Mouse (Mus musculus) liver, embryonic 14.5 days (tissue): ENCODE data around the gene Metap1d. TPM values are rescaled to one million over a fixed set of nuclear protein-coding genes. Genes with fewer than 3 reads are reported as not detected.

Experiments used
- ATAC-seq: fragments of 200-750 bp; cut with Nextera tagmentation; 2 replicates; pipeline ENCODE4 v1.8.0; 2017; ENCODE audit warnings: moderate number of reproducible peaks, mild to moderate bottlenecking, moderate library complexity; ENCODE audit not compliant: insufficient read depth
- DNase-seq, 3 experiments: peaks; one replicate each; pipeline ENCODE4 v3.0.0-alpha.2; 2012 to 2013; ENCODE audit warnings: low read depth in 3 of 3, low spot score in 3 of 3
- H3K27ac ChIP-seq: fragments of 300-500 bp; sonication (generic); 2 replicates; pipeline ENCODE4 v1.5.1; 2014; ENCODE audit warnings: moderate library complexity, mild to moderate bottlenecking, control low read depth, inconsistent platforms
- H3K27me3 ChIP-seq: fragments of 300-500 bp; sonication (generic); 2 replicates; pipeline ENCODE4 v1.6.1; 2014; ENCODE audit warnings: mild to moderate bottlenecking, low read length, moderate library complexity; ENCODE audit not compliant: control insufficient read depth, insufficient read depth
- H3K36me3 ChIP-seq: fragments of 300-500 bp; sonication (generic); replicated peaks from 2 replicates; pipeline ENCODE4 v1.6.1; 2014; ENCODE audit warnings: low read depth; ENCODE audit not compliant: control insufficient read depth, insufficient read depth
- H3K4me1 ChIP-seq, 2 experiments: fragments of 200-500 bp in 1 of 2; fragments of 300-500 bp in 1 of 2; sonication (generic) in 1 of 2; replicated peaks; 2 replicates each; pipeline ENCODE4 v1.6.1; 2012 to 2014; ENCODE audit warnings: antibody characterized with exemption in 1 of 2, inconsistent platforms in 1 of 2, low read length in 1 of 2; ENCODE audit not compliant: control insufficient read depth in 2 of 2, insufficient read depth in 2 of 2
- H3K4me2 ChIP-seq: fragments of 300-500 bp; sonication (generic); 2 replicates; pipeline ENCODE4 v1.6.1; 2014; ENCODE audit warnings: low read depth, mild to moderate bottlenecking, control low read depth, moderate library complexity
- H3K4me3 ChIP-seq, 2 experiments: fragments of 200-500 bp in 1 of 2; fragments of 300-500 bp in 1 of 2; sonication (generic) in 1 of 2; 2 replicates each; pipeline ENCODE4 v1.5.1; 2012 to 2014; ENCODE audit warnings: low read depth in 2 of 2, low read length in 2 of 2, mild to moderate bottlenecking in 2 of 2, control low read depth in 1 of 2, inconsistent platforms in 1 of 2, moderate library complexity in 1 of 2; ENCODE audit not compliant: insufficient read depth in 1 of 2
- H3K9ac ChIP-seq: fragments of 300-500 bp; sonication (generic); replicated peaks from 2 replicates; pipeline ENCODE4 v1.6.1; 2014; ENCODE audit warnings: mild to moderate bottlenecking, control low read depth, moderate library complexity
- H3K9me3 ChIP-seq: fragments of 300-500 bp; sonication (generic); 2 replicates; pipeline ENCODE4 v1.6.1; 2016; ENCODE audit warnings: low read length, mixed read lengths; ENCODE audit not compliant: control insufficient read depth
- CTCF ChIP-seq: IDR thresholded peaks from 2 replicates; pipeline ENCODE4 v1.5.1; 2016; ENCODE audit warnings: antibody characterized with exemption, low read depth, control low read depth
- EP300 ChIP-seq: IDR thresholded peaks from 2 replicates; pipeline ENCODE4 v1.6.1; 2016; ENCODE audit warnings: antibody characterized with exemption, low read depth
- WGBS: fragments of 180-500 bp; shearing (Covaris S2); extraction: QIAGEN DNeasy Blood & Tissue Kit; methylation state at CpG from one replicate; pipeline ENCODE4 v1.1.7; 2014; ENCODE audit not compliant: insufficient replicate concordance; 5-methylcytosine and 5-hydroxymethylcytosine counted together
- polyA plus RNA-seq, 2 experiments: library from polyadenylated mRNA; depleted of rRNA in 1 of 2; stranded (reverse) in 1 of 2; unstranded in 1 of 2; fragments of >200 nt; fragmentation: Nextera tagmentation in 1 of 2; extraction: Ambion mirVana in 1 of 2; gene quantifications; 2 replicates each; pipeline versions ENCODE4 v1.2.1 to v1.2.3; 2012 to 2014

The Metap1d gene
- polyA plus RNA-seq, 2 experiments, result 22.2 to 29.9 TPM

- H3K4me1 ChIP-seq, result no peaks in the 10 kb centered on the region
- H3K27me3 ChIP-seq, result peaks cover 99% of the 10 kb centered on the region
- H3K36me3 ChIP-seq, result no peaks in the 10 kb centered on the region
- H3K4me2 ChIP-seq, result peak within 1 kb of the TSS; percentile 60
- ATAC-seq (no peak), DNase-seq (no peak)
- TF ChIP-seq EP300, result no peak
- no peak for TF ChIP-seq CTCF
- H3K9ac ChIP-seq, result no peak within 1 kb of the TSS
- H3K9me3 ChIP-seq, result no peaks in the 10 kb centered on the region
- no peak within 1 kb of the TSS for H3K27ac ChIP-seq
- peak within 1 kb of the TSS in 1 of 2 experiments; percentile 31; a peak in 2 of 4 replicates for H3K4me3 ChIP-seq
- 3% methylated on average over 26 of the region's 26 CpGs for WGBS
Observed at GRCm38 (mm10) chr2:71528014-71528713, 75.1 kb downstream of the Metap1d start, which contains the start of gene Dlx1. TSS of gene Dlx1 (plus strand) at chr2:71528113.

GRCm38 (mm10) chr2:71528714-71529510 lies 75.8 kb downstream of the Metap1d start:
- no peak for DNase-seq
- under 1% methylated on average over 49 of the region's 57 CpGs for WGBS
- Histone ChIP-seq H3K4me3 (peak overlapping the region; percentile 8 to 31; a peak in 2 of 4 replicates), H3K4me1 (no peaks in the 10 kb centered on the region), H3K27me3 (peaks cover 99% of the 10 kb centered on the region), H3K36me3 (no peaks in the 10 kb centered on the region), H3K27ac (no peak overlapping the region), H3K4me2 (peak overlapping the region; percentile 60), H3K9ac (no peak overlapping the region), H3K9me3 (no peaks in the 10 kb centered on the region)
- peak; percentile 45 for ATAC-seq
- TF ChIP-seq EP300, result no peak
- no peak for TF ChIP-seq CTCF

GRCm38 (mm10) chr2:71529511-71530351 lies 76.7 kb downstream of the Metap1d start:
- Histone ChIP-seq H3K4me2 (peak overlapping the region; percentile 60), H3K4me1 (no peaks in the 10 kb centered on the region), H3K9me3 (no peaks in the 10 kb centered on the region), H3K4me3 (peak overlapping the region; percentile 8 to 31; a peak in 2 of 4 replicates), H3K27ac (no peak overlapping the region), H3K9ac (no peak overlapping the region), H3K36me3 (no peaks in the 10 kb centered on the region), H3K27me3 (peaks cover 100% of the 10 kb centered on the region)
- TF ChIP-seq CTCF (no peak), EP300 (no peak)
- ATAC-seq (peak; percentile 82), DNase-seq (peak; percentile 52 to 56 (median 52))
- under 1% methylated on average over 60 of the region's 60 CpGs for WGBS

- WGBS, result 2% methylated on average over 34 of the region's 34 CpGs
- DNase-seq, result no peak
Observed at GRCm38 (mm10) chr2:71530391-71531123, 77.5 kb downstream of the Metap1d start.

More at GRCm38 (mm10) chr2:71530391-71531123, 77.5 kb downstream of the Metap1d start:
- peaks cover 99% of the 10 kb centered on the region for H3K27me3 ChIP-seq
- no peak overlapping the region for H3K9ac ChIP-seq
- no peak overlapping the region for H3K4me2 ChIP-seq
- no peaks in the 10 kb centered on the region for H3K36me3 ChIP-seq
- no peaks in the 10 kb centered on the region for H3K4me1 ChIP-seq
- H3K27ac ChIP-seq, result no peak overlapping the region
- no peak for TF ChIP-seq CTCF
- TF ChIP-seq EP300, result no peak
- H3K4me3 ChIP-seq, result no peak overlapping the region
- ATAC-seq, result no peak
- H3K9me3 ChIP-seq, result no peaks in the 10 kb centered on the region
